Mouse (Mus musculus): ENCODE measurements around the gene Akap3. TPM values are rescaled to one million over a fixed set of nuclear protein-coding genes. Genes with fewer than 3 reads are reported as not detected.

Akap3 gene
- total RNA-seq (2012; rRNA removed), result not detected in 2 replicates
- not detected for polyA plus RNA-seq (2012; ENCODE audit: insufficient read depth in 1 of 2, insufficient read length in 2 of 2, low read depth in 1 of 2, low replicate concordance in 2 of 2, missing spikeins in 1 of 2)

DNA sequence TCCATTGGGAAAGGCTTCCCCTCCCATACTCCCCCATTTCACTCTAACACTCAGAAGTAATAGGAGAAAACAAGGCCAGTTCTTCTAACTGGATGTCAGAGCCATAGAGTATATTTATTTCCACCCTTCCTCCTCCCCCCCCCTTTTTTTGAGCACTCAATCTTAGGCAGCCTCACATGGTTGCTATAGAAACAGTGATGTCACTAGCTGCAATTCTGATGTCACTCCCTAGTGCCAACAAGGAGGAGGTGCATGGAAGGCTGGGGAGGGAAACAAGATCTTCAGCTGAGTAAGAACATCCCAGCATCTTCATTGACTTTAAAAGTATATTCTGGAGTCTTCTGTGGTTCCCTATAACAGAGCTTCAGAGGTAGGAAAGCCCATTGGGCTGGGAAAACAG lies at the start of gene Akap3:
Gene Akap3, plus strand, starts transcription at position 218 of the 400 bp plus-strand sequence.
- peaks cover 9% of the 10 kb centered on the region for H3K79me2 ChIP-seq (ENCODE audit: control insufficient read depth, insufficient read depth, low read length, poor library complexity)
- no peak within 1 kb of the TSS for H3K9ac ChIP-seq (ENCODE audit: control insufficient read depth, low read depth, low read length, poor library complexity, severe bottlenecking)
- 0 out of 4 replicates have a peak, but pooled peaks cover 0 to 2% of the 10 kb centered on the region in 2 experiments for H3K27me3 ChIP-seq (ENCODE audit: control insufficient read depth in 1 of 2, insufficient read depth in 2 of 2, low read length in 2 of 2)
- no peak for TF ChIP-seq CHD1 (IDR thresholded peaks at IDR 0.05; ENCODE audit: low read depth, low read length)
- peaks cover 2 to 9% of the 10 kb centered on the region in 2 experiments; a peak in 2 of 4 replicates for H3K4me1 ChIP-seq (ENCODE audit: control insufficient read depth in 1 of 2, insufficient read depth in 2 of 2, low read length in 2 of 2)
- DNase-seq (ENCODE audit: low read depth, low spot score), result no peak
- H3K27ac ChIP-seq (ENCODE audit: control insufficient read depth, low read depth, low read length), result no peak within 1 kb of the TSS
- peaks cover 0 to 9% of the 10 kb centered on the region in 2 experiments; a peak in 2 of 4 replicates for H3K36me3 ChIP-seq (ENCODE audit: control insufficient read depth in 1 of 2, insufficient read depth in 2 of 2, low read length in 2 of 2)
- no peaks in the 10 kb centered on the region for H3K9me3 ChIP-seq (replicated peaks; ENCODE audit: insufficient read depth, low read length)
- no peak within 1 kb of the TSS for H3K4me3 ChIP-seq (ENCODE audit: control insufficient read depth in 1 of 2, insufficient read depth in 1 of 2, low read depth in 2 of 2, low read length in 2 of 2)

DNA sequence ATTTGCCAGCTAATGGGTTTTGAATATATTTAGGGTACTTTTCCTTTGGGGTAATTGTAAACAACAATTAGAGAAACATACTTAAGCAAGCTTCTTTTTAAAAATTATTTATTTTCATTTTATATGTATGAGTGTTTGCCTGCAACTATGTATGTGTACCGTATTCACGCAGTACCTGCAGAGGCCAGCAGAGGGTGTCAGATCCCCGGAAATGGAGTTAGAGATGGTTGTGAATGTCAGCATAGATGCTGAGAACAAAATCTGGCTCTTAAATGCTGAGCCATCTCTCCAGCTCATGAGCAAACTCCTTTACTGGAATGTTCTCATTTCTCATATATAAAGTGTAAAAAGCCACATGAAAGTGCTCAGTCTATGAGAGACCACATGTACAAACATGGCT lies 46.1 kb upstream of the Akap3 start:
- H3K36me3 ChIP-seq (ENCODE audit: control insufficient read depth in 1 of 2, insufficient read depth in 2 of 2, low read length in 2 of 2), result no peaks in the 10 kb centered on the region
- no peak overlapping the region for H3K4me3 ChIP-seq (ENCODE audit: control insufficient read depth in 1 of 2, insufficient read depth in 1 of 2, low read depth in 2 of 2, low read length in 2 of 2)
- H3K27me3 ChIP-seq (ENCODE audit: control insufficient read depth in 1 of 2, insufficient read depth in 2 of 2, low read length in 2 of 2), result no peaks in the 10 kb centered on the region
- H3K9me3 ChIP-seq (replicated peaks; ENCODE audit: insufficient read depth, low read length), result no peaks in the 10 kb centered on the region
- TF ChIP-seq RAD21 (IDR thresholded peaks at IDR 0.05; ENCODE audit: low read depth, low read length) (peak; percentile 69), CHD2 (IDR thresholded peaks at IDR 0.05; ENCODE audit: low read length) (no peak), POLR2AphosphoS2 (IDR thresholded peaks at IDR 0.05; ENCODE audit: low read length) (no peak), SMC3 (IDR thresholded peaks at IDR 0.05; ENCODE audit: low read depth, low read length) (peak; percentile 42), POLR2AphosphoS5 (IDR thresholded peaks at IDR 0.05; ENCODE audit: borderline replicate concordance, low read depth, low read length) (no peak), MYC (IDR thresholded peaks at IDR 0.05; ENCODE audit: low read depth, low read length) (no peak), CTCF (IDR thresholded peaks at IDR 0.05 in 2 of 3, conservative IDR thresholded peaks at IDR 0.05 in 1 of 3; ENCODE audit: control insufficient read depth in 1 of 3, insufficient read depth in 1 of 3, low read depth in 2 of 3, low read length in 3 of 3, poor library complexity in 1 of 3, severe bottlenecking in 1 of 3) (peak; percentile 53 to 67 (median 60)), NRF1 (IDR thresholded peaks at IDR 0.05; ENCODE audit: insufficient read depth, low read depth, low read length, poor library complexity, severe bottlenecking) (no peak), MAZ (IDR thresholded peaks at IDR 0.05; ENCODE audit: low read depth, low read length) (no peak)
- DNase-seq (ENCODE audit: low read depth, low spot score), result peak; percentile 43
- no peaks in the 10 kb centered on the region for H3K79me2 ChIP-seq (ENCODE audit: control insufficient read depth, insufficient read depth, low read length, poor library complexity)
- no peak overlapping the region for H3K9ac ChIP-seq (ENCODE audit: control insufficient read depth, low read depth, low read length, poor library complexity, severe bottlenecking)
- no peaks in the 10 kb centered on the region for H3K4me1 ChIP-seq (ENCODE audit: control insufficient read depth in 1 of 2, insufficient read depth in 2 of 2, low read length in 2 of 2)
- no peak overlapping the region for H3K27ac ChIP-seq (ENCODE audit: control insufficient read depth, low read depth, low read length)

DNA sequence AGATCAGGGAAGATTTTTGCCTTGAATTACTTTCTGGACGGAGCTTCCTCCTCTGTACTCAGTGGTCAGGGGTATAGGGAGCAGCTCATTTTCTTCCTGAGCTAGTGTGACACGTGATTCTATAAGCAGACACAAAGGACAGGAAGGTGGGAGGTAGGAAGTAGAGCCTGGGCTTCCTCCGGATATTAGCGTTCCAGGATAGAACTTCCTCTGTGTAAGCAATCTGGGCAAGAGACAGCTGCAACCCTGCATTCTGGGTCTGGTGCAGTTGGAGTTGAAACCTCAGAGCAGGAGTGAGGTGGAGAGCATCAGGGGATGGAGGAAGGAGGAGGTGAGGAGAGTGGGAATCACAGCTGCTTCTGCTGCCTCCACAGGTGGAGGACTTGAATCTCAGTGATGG lies 44.8 kb upstream of the Akap3 start:
- no peaks in the 10 kb centered on the region for H3K36me3 ChIP-seq (ENCODE audit: control insufficient read depth in 1 of 2, insufficient read depth in 2 of 2, low read length in 2 of 2)
- TF ChIP-seq MYC (IDR thresholded peaks at IDR 0.05; ENCODE audit: low read depth, low read length) (no peak), SIN3A (IDR thresholded peaks at IDR 0.05; ENCODE audit: low read length) (no peak), ELF1 (IDR thresholded peaks at IDR 0.05; ENCODE audit: low read depth, low read length) (no peak), CHD1 (IDR thresholded peaks at IDR 0.05; ENCODE audit: low read depth, low read length) (no peak), MAFK (IDR thresholded peaks at IDR 0.05; ENCODE audit: borderline replicate concordance, low read depth, low read length) (no peak), RAD21 (IDR thresholded peaks at IDR 0.05; ENCODE audit: low read depth, low read length) (no peak), ZC3H11A (IDR thresholded peaks at IDR 0.05; ENCODE audit: low read depth, low read length) (no peak), USF1 (IDR thresholded peaks at IDR 0.05; ENCODE audit: low read depth, low read length) (no peak), USF2 (IDR thresholded peaks at IDR 0.05; ENCODE audit: borderline replicate concordance in 1 of 2, insufficient read depth in 1 of 2, low read depth in 1 of 2, low read length in 2 of 2) (no peak), E2F4 (IDR thresholded peaks at IDR 0.05; ENCODE audit: borderline replicate concordance, low read depth, low read length) (no peak), TAL1 (IDR thresholded peaks at IDR 0.05; ENCODE audit: low read length) (no peak), POLR2AphosphoS5 (IDR thresholded peaks at IDR 0.05; ENCODE audit: borderline replicate concordance, low read depth, low read length) (no peak), ETS1 (IDR thresholded peaks at IDR 0.05; ENCODE audit: low read depth, low read length) (no peak)
- DNase-seq (ENCODE audit: low read depth, low spot score), result no peak
- H3K4me3 ChIP-seq (ENCODE audit: control insufficient read depth in 1 of 2, insufficient read depth in 1 of 2, low read depth in 2 of 2, low read length in 2 of 2), result no peak overlapping the region
- no peaks in the 10 kb centered on the region for H3K9me3 ChIP-seq (replicated peaks; ENCODE audit: insufficient read depth, low read length)
- no peaks in the 10 kb centered on the region for H3K4me1 ChIP-seq (ENCODE audit: control insufficient read depth in 1 of 2, insufficient read depth in 2 of 2, low read length in 2 of 2)
- no peaks in the 10 kb centered on the region for H3K79me2 ChIP-seq (ENCODE audit: control insufficient read depth, insufficient read depth, low read length, poor library complexity)
- H3K9ac ChIP-seq (ENCODE audit: control insufficient read depth, low read depth, low read length, poor library complexity, severe bottlenecking), result no peak overlapping the region
- H3K27me3 ChIP-seq (ENCODE audit: control insufficient read depth in 1 of 2, insufficient read depth in 2 of 2, low read length in 2 of 2), result no peaks in the 10 kb centered on the region
- H3K27ac ChIP-seq (ENCODE audit: control insufficient read depth, low read depth, low read length), result no peak overlapping the region
